Mouse (Mus musculus) CH12.LX (cell line): ENCODE measurements around the gene Zfp609. TPM values are rescaled to one million over a fixed set of nuclear protein-coding genes. Genes with fewer than 3 reads are reported as not detected.

Experiments
- DNase-seq: peaks from one replicate; pipeline ENCODE4 v3.0.0-alpha.2; 2013; ENCODE audit errors: extremely low read depth
- H3K27ac ChIP-seq: 2 replicates; pipeline ENCODE4 v1.5.1; 2012; ENCODE audit warnings: low read depth, mild to moderate bottlenecking, control low read depth, moderate library complexity; ENCODE audit not compliant: insufficient read depth
- H3K27me3 ChIP-seq: replicated peaks from 2 replicates; pipeline ENCODE3; 2012; ENCODE audit warnings: inconsistent platforms
- H3K36me3 ChIP-seq, 2 experiments: replicated peaks in 1 of 2; 2 replicates each; pipeline versions ENCODE3 to v1.6.1; 2012; ENCODE audit warnings: inconsistent platforms in 1 of 2, low read length in 1 of 2, mild to moderate bottlenecking in 1 of 2, mixed read lengths in 1 of 2, moderate library complexity in 1 of 2; ENCODE audit not compliant: control insufficient read depth in 1 of 2, insufficient read depth in 1 of 2
- H3K4me1 ChIP-seq, 2 experiments: 2 replicates each; pipeline ENCODE4 v1.6.1; 2012; ENCODE audit warnings: inconsistent platforms in 1 of 2, moderate library complexity in 1 of 2; ENCODE audit not compliant: insufficient read depth in 2 of 2, control insufficient read depth in 1 of 2
- H3K4me2 ChIP-seq: 2 replicates; pipeline ENCODE4 v1.6.1; 2012; ENCODE audit warnings: low read depth, mild to moderate bottlenecking, control low read depth; ENCODE audit not compliant: poor library complexity, insufficient read depth, severe bottlenecking
- H3K4me3 ChIP-seq, 3 experiments: fragments of 150-350 bp in 1 of 3; sonication (generic) in 1 of 3; replicated peaks in 1 of 3; 2 replicates each; pipeline versions ENCODE3 to v1.5.1; 2011 to 2012; ENCODE audit warnings: low read depth in 2 of 3, low read length in 2 of 3, mild to moderate bottlenecking in 2 of 3, moderate library complexity in 2 of 3, control low read depth in 1 of 3, improper control_type of control experiment in 1 of 3, inconsistent platforms in 1 of 3, mixed read lengths in 1 of 3; ENCODE audit not compliant: poor library complexity in 1 of 3
- H3K79me2 ChIP-seq: replicated peaks from 2 replicates; pipeline ENCODE4 v1.6.1; 2012; ENCODE audit warnings: mild to moderate bottlenecking, moderate library complexity; ENCODE audit not compliant: control insufficient read depth, poor library complexity, insufficient read depth, severe bottlenecking; ENCODE audit errors: extremely low read depth
- H3K9ac ChIP-seq: 2 replicates; pipeline ENCODE4 v1.6.1; 2012; ENCODE audit warnings: low read depth, mild to moderate bottlenecking, control low read depth, moderate library complexity; ENCODE audit not compliant: insufficient read depth
- H3K9me3 ChIP-seq: replicated peaks from 2 replicates; pipeline ENCODE3; 2012; ENCODE audit warnings: low read length, inconsistent platforms, mixed read lengths
- CHD2 ChIP-seq: IDR thresholded peaks from 2 replicates; pipeline ENCODE4 v1.6.1; 2011; ENCODE audit warnings: low read length, improper control_type of control experiment
- KAT2A ChIP-seq: IDR thresholded peaks from 2 replicates; pipeline ENCODE4 v1.6.1; 2012; ENCODE audit warnings: low read length, improper control_type of control experiment, inconsistent platforms; ENCODE audit not compliant: insufficient replicate concordance
- MAX ChIP-seq: IDR thresholded peaks from 2 replicates; pipeline ENCODE4 v1.6.1; 2011; ENCODE audit warnings: low read length, improper control_type of control experiment
- UBTF ChIP-seq: IDR thresholded peaks from 2 replicates; pipeline ENCODE4 v1.6.1; 2012; ENCODE audit warnings: low read depth, mild to moderate bottlenecking, inconsistent platforms, low read length, improper control_type of control experiment, moderate library complexity
- USF1 ChIP-seq: IDR thresholded peaks from 2 replicates; pipeline ENCODE4 v1.6.1; 2014; ENCODE audit warnings: low read depth, mild to moderate bottlenecking, inconsistent platforms, low read length, improper control_type of control experiment
- ZNF384 ChIP-seq: IDR thresholded peaks from 2 replicates; pipeline ENCODE4 v1.6.1; 2012; ENCODE audit warnings: low read depth, low read length, improper control_type of control experiment, inconsistent platforms
- dilution Hi-C: fragments of 300-500 bp; cut with MboI; formaldehyde crosslinking; loops from 2 replicates; pipeline ENCODE4 v1.14.3; 2020; ENCODE audit warnings: low sequenced_read_pairs; ENCODE audit not compliant: extremely low pct_unique_long_range_greater_than_20kb, extremely low pct_ligation_motif_present
- in situ Hi-C: fragments of 300-500 bp; cut with MboI; formaldehyde crosslinking; loops from 3 replicates; pipeline ENCODE4 v1.14.3; 2019; ENCODE audit warnings: low sequenced_read_pairs, low pct_ligation_motif_present, low pct_unique_long_range_greater_than_20kb, mixed read lengths
- polyA plus RNA-seq: library from polyadenylated mRNA; unstranded; fragments of >175 nt; gene quantifications from 2 replicates; pipeline ENCODE4 v1.2.1, GENCODE M21; 2012; ENCODE audit warnings: low read depth; ENCODE audit not compliant: insufficient read length
- total RNA-seq, 2 experiments: library from RNA; depleted of rRNA; stranded (reverse); fragments of 300-350 nt in 1 of 2; fragments of >200 nt in 1 of 2; gene quantifications; 2 replicates each; pipeline ENCODE4 v1.2.3; 2012 to 2014

The Zfp609 gene
- total and polyA plus RNA-seq, 3 experiments = 1.2 to 15.4 (median 3.2) TPM

DNA sequence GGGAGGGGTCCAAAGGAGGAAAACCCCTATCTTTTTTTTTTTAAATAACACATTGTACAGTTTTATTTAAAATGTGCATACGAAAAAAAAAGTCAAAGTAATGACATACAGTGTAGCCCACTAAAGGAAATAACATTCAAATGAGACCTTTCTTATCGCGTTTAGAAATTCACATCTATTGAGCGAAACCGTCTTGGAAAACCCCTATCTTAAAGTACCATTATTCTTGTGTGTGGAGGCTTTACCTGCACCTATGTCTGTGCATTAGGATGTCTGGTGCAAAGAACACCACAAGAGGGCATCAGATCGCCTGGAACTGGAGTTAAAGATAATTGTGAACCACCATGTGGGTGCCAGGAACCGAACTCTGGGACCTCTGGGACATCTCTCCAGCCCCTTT, 53.6 kb downstream of the Zfp609 start:
- Histone ChIP-seq H3K27ac (no peak overlapping the region), H3K9ac (no peak overlapping the region), H3K79me2 (peaks cover 4% of the 10 kb centered on the region; the same call in 1 of the 2 replicates), H3K36me3 (peaks cover 0 to 23% of the 10 kb centered on the region in 2 experiments), H3K4me3 (no peak overlapping the region), H3K4me1 (peaks cover 0 to 10% of the 10 kb centered on the region in 2 experiments; a peak in 1 of 4 replicates), H3K4me2 (no peak overlapping the region), H3K27me3 (no peaks in the 10 kb centered on the region), H3K9me3 (peaks cover 2% of the 10 kb centered on the region)
- no peak for DNase-seq
- in situ Hi-C loops (no loop called here), dilution Hi-C loops (no loop called here)
- TF ChIP-seq KAT2A (no peak), MAX (no peak), USF1 (no peak)

DNA sequence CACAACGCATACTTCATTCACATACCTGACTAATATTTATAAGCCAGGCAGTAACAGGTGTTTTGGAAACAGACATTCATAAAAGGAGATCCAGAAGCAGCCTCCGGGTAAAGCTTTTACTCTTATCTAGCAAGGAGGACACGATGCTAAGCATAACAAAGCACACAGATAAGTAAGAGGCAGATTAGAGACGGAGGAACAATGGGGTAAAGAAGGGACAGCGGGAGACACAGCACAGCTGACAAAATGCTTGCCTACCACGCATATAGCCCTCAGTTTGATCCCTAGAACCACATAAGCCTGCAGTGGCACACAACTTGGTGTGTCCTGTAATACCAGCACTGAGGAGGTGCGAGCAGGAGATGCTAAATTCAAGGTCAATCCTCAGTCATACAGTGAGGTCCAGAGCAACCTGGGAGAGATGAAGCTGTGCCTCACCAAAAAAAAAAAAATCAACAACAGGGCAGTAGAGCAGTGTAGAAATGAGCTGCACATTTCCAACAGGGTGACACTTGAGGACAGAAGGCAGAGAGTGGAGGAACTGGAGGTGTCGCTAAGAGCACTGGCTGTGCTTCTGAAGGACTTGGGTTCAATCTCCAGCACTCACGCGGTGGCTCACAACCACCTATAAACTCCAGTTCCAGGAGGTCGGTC, 56.2 kb downstream of the Zfp609 start:
- no peak overlapping the region for H3K27ac ChIP-seq
- no peaks in the 10 kb centered on the region for H3K27me3 ChIP-seq
- H3K4me2 ChIP-seq = no peak overlapping the region
- DNase-seq = no peak
- H3K4me1 ChIP-seq = peaks cover 0 to 6% of the 10 kb centered on the region in 2 experiments; a peak in 1 of 4 replicates
- H3K36me3 ChIP-seq = peaks cover 0 to 32% of the 10 kb centered on the region in 2 experiments
- peaks cover 2% of the 10 kb centered on the region for H3K9me3 ChIP-seq
- H3K79me2 ChIP-seq = peaks cover 2% of the 10 kb centered on the region; the same call in 1 of the 2 replicates
- dilution Hi-C loops = no loop called here
- no peak overlapping the region for H3K9ac ChIP-seq
- TF ChIP-seq ZNF384 (no peak), CHD2 (no peak)
- H3K4me3 ChIP-seq = no peak overlapping the region
- in situ Hi-C loops = no loop called here

DNA sequence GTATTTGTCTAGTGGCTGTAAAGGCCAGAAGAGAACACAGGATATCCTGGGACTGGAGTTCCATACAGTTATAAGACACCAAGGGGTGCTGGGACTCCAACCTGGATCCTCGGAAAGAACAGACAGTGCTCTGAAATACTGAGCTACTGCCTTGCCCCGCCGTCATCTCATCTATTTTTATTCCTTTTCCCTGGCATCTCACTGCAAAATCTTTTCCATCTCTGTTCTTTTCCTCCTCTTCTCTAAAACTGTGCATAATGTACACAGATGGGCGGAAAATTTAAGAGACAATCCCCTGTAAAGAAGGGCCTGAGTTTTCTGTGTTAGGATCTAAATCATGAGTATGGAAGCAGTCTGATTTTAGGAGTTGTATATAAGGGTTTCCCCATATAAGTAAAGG, 64.6 kb downstream of the Zfp609 start:
- peaks cover 0 to 29% of the 10 kb centered on the region in 2 experiments for H3K36me3 ChIP-seq
- H3K4me3 ChIP-seq = no peak overlapping the region
- H3K27ac ChIP-seq = no peak overlapping the region
- no peak overlapping the region for H3K9ac ChIP-seq
- H3K4me1 ChIP-seq = no peaks in the 10 kb centered on the region
- TF ChIP-seq ZNF384 = no peak
- TF ChIP-seq UBTF = no peak
- no peak for TF ChIP-seq CHD2
- H3K4me2 ChIP-seq = no peak overlapping the region
- dilution Hi-C loops = no loop called here
- DNase-seq = no peak
- H3K9me3 ChIP-seq = no peaks in the 10 kb centered on the region
- H3K27me3 ChIP-seq = no peaks in the 10 kb centered on the region
- in situ Hi-C loops = no loop called here
- H3K79me2 ChIP-seq = no peaks in the 10 kb centered on the region; the same call in 1 of the 2 replicates
